Mouse (Mus musculus) adrenal gland, postnatal 25 days (tissue): ENCODE results near the gene Hectd4. TPM values are rescaled to one million over a fixed set of nuclear protein-coding genes. Genes with fewer than 3 reads are reported as not detected.
A peak's percentile ranks its signal among the peaks of the same experiment; 100 is the strongest.
"Not testable (repeated sequence)": the region's sequence is repeated elsewhere in the genome, so short reads cannot be mapped to it uniquely, and the experiment has no call there.

Experiments
- DNase-seq: peaks from one replicate; pipeline ENCODE4 v3.0.0; 2021; ENCODE audit warnings: mixed read lengths
- total RNA-seq: library from RNA; stranded (reverse); gene quantifications from 2 replicates; pipeline ENCODE4 v1.2.3, GENCODE M21; 2021

The Hectd4 gene
- total RNA-seq, 1 experiment from 2014 or later: 29.8 TPM

DNA sequence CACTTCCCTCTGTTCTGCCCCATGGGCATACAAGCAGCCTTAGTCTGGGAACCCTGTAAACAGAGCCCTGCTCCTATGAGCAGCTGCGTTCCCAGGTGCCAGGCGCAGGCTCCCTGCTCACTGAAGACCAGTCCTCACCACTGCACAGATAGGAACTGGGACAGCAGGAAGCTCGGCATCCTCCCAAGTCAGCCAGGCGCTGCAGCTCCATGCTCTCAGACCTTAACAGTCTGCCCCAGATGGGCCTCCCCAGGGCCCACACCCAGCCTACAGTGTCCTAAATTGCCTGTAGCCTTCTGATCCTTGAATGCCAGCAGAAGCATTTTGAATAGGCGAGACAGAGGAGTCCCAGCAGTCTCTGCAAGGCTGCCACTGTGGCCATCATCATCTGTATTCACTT is 141.7 kb downstream of the Hectd4 start:
- no peak for DNase-seq

DNA sequence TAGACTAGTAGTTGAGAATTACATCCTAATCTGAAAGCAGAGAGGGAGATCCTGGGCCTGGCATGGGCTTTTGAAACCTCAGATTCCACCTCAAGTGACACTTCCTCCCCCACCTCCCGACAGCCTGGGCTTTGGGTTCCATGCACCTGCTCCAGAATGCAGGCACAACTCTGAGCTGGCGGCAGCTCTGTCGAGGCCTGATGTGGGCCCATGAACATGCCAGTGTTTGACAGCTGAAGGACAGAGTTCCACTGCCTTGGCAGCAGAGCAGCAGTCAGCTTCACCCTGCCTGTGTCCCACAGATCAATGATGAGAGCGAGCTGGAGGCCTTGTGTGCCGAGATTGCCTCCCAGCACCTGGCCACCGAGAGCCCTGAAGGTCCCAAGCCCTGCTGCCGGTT is 143.4 kb downstream of the Hectd4 start:
- peak; percentile 15 for DNase-seq

DNA sequence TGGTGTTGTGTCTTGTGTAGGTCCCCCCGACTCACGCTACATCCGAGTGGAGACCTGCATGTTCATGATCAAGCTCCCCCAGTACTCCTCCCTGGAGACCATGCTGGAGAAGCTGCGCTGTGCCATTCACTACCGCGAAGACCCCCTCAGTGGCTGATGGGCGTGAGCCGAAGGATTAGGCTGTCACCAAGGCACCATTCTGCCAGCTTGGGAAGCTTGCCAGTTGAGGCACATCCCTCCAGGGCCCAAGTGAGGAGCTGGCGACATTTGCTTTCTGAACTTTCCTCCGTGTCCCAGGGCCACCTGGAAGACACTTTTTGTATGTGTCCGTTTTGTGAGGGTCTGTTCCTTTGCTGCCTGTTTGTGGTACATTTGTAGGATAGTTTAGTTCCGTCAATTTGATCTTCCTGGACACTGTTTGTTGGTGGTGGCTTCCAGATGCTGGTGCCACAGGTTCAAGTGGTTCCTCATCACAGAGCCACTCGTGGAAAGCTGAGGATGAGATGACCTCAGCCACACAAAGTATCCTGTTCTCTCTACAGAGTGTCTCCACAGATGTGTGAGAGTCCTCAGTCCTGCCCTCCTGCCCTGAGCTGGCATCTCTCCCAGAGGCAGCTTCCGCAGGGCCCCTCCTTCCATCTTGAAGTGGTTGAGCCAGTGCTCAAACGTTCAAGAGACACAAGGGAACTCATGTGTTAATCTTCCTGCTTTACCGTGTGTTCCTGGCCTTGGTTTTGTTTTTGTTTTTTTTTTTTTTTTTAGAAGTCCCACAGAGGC is 146.6 kb downstream of the Hectd4 start:
- no peak for DNase-seq

DNA sequence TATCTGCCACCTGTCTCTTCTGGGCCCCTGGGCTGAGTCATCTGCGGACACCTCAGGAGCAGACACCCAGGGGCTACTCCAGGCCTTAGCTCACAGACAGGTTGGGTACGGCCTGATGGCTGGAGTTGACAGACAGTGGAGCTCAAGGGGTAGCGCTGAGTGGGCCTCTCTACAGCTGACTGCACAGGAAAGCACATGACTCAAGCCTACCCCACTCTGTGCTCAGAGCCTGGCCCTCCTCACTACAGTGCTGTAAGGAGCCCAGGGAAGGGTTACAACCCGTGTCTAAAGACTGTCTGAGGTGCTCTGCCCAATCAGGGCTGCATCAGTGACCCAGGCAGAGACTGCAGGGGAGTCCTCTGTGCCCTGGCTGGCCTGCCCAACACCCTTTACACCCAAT is 147.2 kb downstream of the Hectd4 start:
- no peak for DNase-seq

DNA sequence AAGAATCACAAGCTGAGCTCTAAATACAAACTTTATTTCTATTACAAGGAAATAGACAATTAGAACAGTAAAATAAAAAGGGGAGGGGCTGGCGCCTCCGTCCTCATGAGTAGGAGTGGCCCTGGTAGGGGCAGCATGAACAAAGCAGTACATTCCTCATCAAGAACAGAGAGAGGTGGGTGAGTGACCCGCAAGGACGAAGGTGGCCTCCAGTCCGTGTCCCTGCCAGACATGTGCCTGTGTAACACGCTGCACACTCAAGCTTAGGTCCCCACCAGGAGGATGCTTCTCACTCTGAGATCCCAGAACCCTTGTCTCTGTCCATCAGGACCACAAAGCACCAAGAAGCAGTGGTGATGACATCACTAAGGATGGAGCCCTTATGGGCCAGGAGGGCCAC is 151.7 kb downstream of the Hectd4 start:
- DNase-seq: no peak

DNA sequence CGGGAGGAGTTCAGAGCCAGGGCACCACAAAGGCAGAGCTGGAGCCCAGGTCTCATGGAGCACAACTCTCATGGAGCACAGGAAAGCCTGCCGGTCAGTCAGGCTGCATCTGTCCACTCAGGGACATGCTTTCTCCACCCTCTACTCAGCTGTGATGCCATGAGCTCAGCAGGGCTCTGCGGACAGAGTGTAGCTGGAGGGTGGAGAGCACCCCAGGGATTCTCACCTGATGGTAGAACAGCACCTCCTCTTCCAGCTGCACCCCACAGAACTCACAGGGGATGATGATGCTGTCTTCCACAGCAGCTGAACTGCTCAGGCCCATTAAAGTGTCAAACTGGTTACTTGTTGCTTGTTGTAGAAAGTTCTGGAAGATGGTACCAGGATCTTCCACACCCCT is 154.8 kb downstream of the Hectd4 start:
- DNase-seq: no peak

- not testable (repeated sequence) for DNase-seq
Measured at GRCm38 (mm10) chr5:121376972-121377371, 157.0 kb downstream of the Hectd4 start.

DNA sequence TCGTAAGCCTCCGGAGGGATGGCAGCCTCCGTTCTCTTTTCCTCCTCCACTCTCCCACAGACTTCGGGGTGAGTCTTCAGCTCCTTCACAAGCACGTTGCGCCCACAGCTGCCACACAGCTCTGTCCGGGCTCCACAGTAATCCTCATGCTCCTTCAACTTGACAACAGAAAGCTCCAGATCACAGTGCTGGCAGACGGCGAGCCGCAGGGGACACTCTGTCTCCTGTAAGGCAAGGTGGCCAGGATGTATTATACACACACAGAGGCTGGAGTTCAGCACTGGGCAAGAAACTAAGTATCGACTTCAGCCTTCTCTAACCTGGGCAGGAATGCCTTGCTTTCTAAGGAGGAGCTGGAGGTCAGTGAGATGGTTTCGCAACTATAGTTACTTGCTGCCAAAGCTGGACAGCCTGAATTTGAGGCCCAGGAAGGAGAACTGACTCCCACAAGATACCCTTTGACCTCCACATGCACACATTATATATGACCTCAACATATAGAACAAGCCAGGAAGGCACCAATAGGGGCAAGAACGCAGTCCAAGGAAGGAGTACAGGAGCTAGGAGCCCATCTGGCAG is 158.7 kb downstream of the Hectd4 start:
- no peak for DNase-seq

DNA sequence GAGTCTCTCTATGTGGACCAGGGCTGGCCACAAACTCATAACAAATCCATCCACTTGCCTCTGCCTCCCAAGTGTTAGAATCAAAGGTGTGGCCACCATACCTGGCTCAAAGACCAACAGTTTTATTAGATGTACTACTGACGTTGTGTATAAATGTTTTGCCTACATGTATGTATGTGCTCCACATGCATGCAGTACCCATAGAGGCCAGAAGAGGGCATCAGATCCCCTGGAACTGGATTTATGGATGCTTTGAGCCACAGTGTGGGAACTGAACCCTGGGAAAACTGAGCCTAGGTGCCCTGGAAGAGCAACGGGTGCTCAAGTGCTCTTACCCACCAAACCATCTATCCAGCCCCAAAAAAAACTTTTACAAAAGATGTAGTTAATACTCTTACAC is 160.7 kb downstream of the Hectd4 start:
- DNase-seq: no peak

GRCm38 (mm10) chr5:121383857-121384756 is 164.1 kb downstream of the Hectd4 start:
- no peak for DNase-seq

- DNase-seq: no peak
Measured at GRCm38 (mm10) chr5:121384757-121385460, 164.9 kb downstream of the Hectd4 start.

DNA sequence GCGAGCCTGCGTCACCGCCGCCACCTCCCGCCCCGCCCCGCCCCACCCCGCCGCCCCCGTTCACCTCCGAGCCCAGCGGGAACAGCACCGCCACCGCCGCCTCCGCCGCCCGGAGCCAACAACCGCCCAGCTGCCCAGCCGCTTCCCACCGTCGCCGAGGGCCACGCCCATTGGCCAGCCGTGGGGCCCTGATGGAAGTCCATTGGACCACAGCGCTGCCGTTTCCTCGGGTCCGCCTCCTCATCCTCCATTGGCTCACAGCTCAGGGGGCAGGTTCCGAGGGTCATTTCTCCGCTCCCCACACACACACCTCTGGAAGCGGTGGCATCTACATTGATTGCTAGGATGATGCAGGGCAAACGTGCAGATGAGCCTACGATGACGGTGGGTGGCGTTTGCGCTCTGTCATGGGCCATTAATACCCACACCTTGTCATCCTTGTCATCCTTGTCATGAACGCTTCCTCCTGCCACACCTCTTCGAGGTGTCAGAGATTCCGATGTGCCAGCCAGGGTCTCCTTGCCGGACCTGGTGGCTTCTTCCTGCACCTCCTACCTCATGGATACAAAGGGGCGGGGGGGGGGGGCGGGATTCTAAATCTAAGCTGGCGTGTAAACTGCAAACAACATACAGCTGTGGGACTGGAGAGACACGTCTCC is 165.6 kb downstream of the Hectd4 start, which contains the start of gene Trafd1:
Trafd1 (minus strand) TSS at position 172 of the 659 bp plus-strand sequence.
- DNase-seq: peak; percentile 97

DNA sequence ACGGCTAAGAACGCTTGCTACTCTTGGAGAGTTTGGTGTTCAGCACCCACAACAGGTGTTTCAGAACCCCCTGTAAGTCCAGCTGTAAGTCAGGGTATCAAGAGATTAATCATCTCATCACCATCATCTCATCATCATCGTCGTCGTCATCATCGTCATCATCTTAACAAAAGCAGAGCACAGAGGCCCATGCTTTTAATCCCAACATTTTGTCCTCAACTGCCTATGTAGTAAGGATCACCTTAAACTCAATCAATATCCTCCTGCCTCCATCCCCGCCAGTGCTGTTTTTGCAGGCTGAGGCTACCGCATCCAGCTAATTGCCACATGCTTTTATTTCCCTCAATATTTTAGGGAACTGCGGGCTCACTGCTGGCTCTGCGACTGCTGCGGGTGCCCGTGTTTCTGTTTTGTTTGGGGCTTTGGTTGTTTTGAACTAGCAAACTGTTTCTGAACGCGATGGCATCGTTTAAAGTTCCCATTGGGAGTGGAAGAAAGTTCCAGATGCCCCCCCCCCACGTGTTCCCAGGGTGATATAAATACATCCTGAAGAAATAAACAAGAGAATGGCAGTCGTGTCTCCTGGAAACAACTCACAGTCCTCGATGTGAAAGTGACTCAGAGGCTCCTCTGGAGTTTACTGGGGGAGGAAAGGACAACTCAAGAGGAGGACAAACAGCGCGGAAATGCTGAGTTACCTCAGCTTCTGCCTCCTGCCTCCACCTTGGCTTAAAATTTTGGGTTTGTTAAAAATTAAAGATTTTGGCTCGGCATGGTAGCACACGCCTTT is 166.3 kb downstream of the Hectd4 start:
- DNase-seq: no peak

- DNase-seq: no peak
Measured at GRCm38 (mm10) chr5:121387126-121387525, 167.1 kb downstream of the Hectd4 start.

DNA sequence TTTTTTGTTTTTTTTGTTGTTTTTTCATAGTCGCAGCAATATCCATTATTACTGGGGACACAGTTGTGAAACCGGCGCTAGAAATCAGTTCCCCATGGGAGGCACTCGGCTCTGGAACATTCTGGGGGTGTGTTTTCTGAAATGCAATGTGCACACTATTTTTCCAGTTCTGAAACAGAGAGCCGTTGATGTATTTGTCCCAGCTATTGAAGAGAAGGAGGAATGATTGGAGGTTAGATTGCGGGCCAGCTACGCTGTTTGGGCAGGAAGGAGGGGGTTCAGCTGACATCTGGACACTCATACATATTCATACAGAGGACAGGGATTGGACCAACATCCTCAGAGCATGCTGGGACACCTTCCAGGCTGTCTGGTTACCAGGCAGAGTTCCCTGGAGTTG is 169.1 kb downstream of the Hectd4 start:
- no peak for DNase-seq

DNA sequence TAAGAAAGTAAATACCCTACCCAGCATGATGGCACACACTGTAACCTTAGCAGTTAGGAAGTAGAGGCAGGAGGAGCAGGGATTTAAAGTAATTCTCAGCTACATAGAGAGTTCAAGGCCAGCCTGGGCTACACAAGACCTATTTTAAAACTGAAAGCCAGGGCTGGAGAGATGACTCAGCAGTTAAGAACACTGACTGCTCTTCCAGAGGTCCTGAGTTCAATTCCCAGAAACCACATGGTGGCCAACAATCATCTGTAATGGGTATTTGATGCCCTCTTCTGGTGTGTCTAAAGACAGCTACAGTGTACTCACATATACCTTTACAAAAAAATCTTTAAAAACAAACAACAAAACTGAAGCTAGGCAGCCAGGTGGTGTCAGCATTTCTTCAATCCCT is 169.7 kb downstream of the Hectd4 start:
- DNase-seq: no peak

- DNase-seq: no peak
Measured at GRCm38 (mm10) chr5:121392667-121393380, 172.8 kb downstream of the Hectd4 start.

GRCm38 (mm10) chr5:121393402-121393801 is 173.4 kb downstream of the Hectd4 start:
- DNase-seq: no peak

- no peak for DNase-seq
Measured at GRCm38 (mm10) chr5:121395621-121396020, 175.6 kb downstream of the Hectd4 start.
